Mouse (Mus musculus) brain, embryonic 14.5 days (tissue): ENCODE data around the gene Ttc22.

Experiments used
- CTCF ChIP-seq: fragments of 200-500 bp; IDR thresholded peaks from 2 replicates; pipeline ENCODE4 v1.5.1; 2012; ENCODE audit warnings: inconsistent platforms, mild to moderate bottlenecking, moderate library complexity, borderline replicate concordance; ENCODE audit not compliant: insufficient read depth, insufficient read length; ENCODE audit errors: extremely low read depth
- POLR2A ChIP-seq: fragments of 200-500 bp; IDR thresholded peaks from 2 replicates; pipeline ENCODE4 v1.6.1; 2012; ENCODE audit warnings: mild to moderate bottlenecking, inconsistent platforms, borderline replicate concordance; ENCODE audit not compliant: poor library complexity, insufficient read depth, insufficient read length, severe bottlenecking; ENCODE audit errors: extremely low read depth

DNA sequence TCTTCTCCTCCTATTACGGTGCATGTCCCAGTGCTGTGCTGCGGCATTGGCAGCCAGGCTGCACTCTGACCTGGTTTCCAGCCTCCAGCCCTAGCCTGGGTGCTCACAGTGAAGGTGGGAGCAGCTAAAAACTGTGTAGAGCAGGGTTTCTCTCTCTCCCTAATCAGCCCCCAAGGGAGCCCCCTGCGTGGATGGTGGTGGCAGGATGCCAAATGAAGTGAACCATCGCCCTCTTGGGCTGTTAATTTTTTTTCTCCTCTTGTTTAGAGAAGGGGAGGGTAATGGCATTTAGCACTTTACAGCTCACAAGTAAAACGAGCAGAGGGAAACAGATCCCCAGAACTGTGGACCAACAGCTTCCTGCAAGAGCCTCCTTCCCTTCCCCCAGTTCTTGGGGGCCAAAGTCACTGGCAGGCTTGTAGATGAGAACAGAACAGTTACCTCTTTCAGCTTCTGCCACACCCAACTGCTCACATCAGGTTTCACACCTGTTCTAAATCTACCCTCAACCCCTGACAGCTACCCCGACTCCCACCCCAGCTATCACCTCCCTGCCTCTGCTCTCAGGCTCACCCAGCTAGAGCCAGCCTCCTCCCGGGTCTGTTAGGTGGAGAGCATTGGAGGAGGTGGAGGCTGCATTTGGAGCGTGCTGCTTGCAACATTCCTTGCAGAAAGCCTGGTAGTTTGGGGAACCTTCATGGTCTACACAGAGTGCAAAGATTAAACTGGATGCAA, 21.4 kb downstream of the Ttc22 start:
- TF ChIP-seq CTCF (no peak), POLR2A (no peak)
